Mouse (Mus musculus) olfactory bulb, adult 2 months (tissue): ENCODE measurements around the gene Cul3.

Experiments used
- CTCF ChIP-seq: fragments of 200-500 bp; IDR thresholded peaks from 2 replicates; pipeline ENCODE4 v1.5.1; 2012; ENCODE audit warnings: low read depth, mild to moderate bottlenecking, low read length, moderate library complexity; ENCODE audit not compliant: insufficient read depth
- POLR2A ChIP-seq: fragments of 200-500 bp; IDR thresholded peaks from 2 replicates; pipeline ENCODE4 v1.6.1; 2012; ENCODE audit warnings: mild to moderate bottlenecking, low read depth, low read length, moderate library complexity; ENCODE audit not compliant: insufficient read depth

DNA sequence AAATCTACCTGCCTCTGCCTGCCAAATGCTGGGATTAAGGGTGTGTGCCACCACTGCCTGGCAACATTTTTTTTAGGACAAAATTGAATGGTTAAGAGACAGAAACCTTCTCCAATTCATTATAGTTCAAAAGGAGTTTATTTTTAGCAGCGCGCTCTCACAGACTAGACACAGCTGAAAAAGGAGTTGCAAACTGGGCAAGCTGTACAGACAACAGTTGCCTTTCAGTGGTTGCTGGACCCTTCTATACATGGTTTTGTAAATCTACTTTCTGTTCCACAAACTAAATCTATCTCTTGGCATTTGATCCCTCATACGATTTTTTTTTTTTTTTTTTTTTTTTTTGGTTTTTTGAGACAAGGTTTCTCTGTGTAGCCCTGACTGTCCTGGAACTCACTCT, 31.7 kb upstream of the Cul3 start:
- no peak for TF ChIP-seq CTCF
- no peak for TF ChIP-seq POLR2A
